Mouse (Mus musculus) ovary, postnatal 14 days (tissue): ENCODE results near the gene Gpm6a.

ENCODE experiments used
- DNase-seq: peaks from one replicate; pipeline ENCODE4 v3.0.0; 2022; ENCODE audit warnings: low spot score

Gene Gpm6a

DNA sequence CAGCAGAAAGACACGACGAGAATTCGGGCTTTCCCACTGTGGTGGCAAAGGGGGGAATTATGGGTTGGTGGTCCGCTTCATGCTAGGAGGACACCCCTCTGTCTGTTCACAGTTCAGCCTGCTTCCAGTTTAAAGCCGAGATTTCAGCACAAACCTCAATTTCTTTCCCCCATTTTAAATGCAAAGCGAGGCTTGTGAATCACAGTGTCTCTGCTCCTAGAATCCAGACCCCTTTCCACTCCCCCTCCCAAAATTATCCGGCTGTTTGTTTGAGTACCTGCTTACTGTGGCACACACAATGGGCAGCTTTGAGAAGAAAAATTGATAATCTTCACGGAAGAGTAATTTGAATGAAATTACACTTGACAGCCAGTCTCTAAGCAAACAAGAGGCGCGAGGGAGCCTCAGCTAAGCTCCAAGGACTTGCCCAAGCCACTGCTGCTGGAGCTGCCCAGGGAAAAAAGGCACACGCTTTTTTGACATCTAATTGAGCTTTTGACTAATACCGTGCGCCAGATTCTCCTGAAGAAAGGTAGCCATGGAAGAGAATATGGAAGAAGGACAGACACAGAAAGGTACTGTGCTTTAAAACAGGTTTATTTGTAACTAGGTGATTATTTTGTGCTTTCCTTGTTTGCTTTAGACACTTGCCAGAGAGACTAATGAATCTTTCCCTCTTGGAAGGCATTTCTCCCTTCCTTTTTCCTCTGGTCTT lies at the start of gene Gpm6a:
TSS of gene Gpm6a (plus strand) at position 103 of the 715 bp plus-strand sequence.
- no peak for DNase-seq

DNA sequence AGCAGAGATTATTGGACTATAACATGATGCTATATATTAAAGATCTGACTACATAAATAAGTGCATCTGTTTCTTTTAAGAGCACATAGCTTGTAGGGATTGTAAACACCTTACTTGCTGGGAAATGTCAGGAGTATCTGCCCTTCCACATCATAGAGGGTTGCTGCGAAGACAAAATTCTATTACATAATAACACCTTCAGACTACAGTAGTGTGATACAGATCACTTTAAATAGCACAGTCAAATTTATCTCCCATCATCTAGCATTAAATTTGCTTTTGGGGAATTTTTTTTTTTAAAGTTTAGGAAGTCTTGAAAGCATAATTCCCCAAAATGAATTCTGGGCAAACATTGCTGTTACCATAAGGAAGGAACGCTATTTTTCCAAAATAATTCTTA lies 41.8 kb upstream of the Gpm6a start:
- no peak for DNase-seq

DNA sequence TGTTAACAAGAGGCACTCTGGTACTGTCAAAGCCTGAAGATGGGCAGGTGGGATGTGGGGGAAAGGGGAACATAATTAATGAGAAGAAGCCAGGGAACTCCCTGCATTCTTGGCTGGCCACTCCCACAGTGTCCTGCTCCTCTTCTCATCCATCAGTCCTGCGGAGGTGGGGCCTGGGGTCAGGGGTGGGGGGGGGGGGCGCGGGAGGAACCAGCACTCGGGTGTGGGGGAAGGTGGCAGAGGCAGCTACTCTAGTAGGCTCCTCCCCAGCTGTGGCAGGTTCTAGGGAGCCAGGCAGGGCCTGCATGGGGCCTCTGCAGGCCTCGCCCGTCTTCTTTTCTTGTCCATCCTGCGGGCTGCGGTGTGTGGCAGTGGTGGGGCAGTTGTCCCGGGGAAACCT lies 36.9 kb upstream of the Gpm6a start:
- no peak for DNase-seq

DNA sequence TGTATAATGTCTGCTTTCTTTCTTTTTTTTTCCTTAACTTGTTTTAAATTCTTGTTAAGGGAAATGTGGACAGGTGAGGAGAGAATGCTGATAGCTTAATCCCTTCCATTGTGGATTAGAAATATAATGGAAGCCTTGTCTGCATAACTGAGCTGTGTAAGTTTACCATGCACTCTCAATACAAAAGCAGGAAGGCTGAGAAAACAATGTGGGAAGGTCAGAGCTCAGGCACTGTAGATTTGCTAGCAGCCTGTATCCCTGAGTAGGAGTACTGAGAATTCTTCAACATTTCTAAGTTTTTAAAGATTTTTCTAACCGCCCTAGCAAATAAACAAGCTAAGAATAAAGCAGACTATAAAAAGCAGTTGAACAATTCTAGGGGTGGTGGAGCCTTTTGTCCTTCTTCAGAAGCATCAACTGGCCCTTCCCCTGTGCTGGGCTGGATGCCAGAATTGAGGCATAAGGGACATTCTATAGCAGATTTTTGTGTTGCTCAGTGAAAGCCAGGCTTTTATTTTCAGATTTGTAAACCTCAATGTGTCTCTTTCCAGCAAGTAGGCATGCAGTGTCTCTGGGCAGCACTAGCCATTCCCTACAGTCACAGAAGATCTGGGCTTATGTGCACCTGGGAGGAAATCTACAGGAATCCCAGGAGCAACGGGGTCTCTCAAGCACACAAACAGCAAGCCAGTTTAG lies 32.3 kb upstream of the Gpm6a start:
- no peak for DNase-seq

DNA sequence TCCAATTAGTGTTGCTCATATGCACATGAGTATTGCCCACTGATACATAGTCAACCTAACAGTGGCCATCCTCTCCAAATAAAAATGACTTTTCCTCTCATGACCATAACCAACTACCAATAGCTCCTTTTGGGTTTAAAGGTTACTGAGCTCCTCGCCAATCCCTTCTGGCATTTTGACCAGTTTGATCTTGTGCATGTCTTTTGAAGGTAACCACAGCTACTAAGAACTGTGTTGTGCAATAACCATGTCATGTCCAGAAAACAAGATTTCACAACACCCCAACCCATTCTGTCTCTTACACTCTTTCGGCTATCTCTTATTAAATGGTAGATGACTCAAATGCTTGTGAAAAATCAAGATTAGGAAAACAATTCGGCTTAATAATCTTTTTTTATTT lies 29.7 kb upstream of the Gpm6a start:
- no peak for DNase-seq

DNA sequence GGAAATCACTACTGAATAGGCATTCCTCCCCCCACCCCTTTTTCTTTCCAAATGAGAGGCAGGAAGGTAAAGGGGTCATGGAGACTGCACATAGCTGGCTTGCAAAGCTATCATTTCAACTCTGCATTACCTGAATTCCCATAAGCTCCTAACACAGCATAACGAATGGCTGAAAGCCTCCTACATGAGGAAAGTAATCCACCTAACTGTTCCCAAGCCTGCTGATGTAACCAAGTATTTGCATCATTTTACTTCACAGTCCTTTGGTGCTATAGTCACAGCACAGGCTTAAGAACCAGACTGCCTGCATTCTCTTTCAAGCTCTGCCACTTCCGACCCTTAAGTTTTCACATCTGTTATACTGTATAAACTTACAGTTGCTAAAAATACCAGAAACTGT lies 22.3 kb upstream of the Gpm6a start:
- no peak for DNase-seq

DNA sequence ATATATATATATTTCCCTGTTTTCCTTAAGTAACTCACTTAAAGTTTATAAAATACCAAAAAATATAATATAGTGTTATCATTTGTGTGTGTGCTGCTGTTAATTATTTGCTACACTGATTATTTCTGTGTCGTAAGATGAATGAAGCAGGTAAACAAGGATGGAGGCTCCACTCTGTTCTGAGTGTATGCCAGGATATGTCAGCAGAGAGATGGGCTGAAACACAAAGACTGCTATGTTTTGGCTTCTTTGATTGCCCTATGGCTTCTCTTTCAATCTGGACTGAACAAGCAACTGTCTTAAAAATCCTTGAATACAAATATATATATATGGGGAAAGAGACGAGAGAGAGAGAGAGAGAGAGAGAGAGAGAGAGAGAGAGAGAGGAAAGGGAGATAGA lies 1.3 kb upstream of the Gpm6a start:
- DNase-seq, result no peak

DNA sequence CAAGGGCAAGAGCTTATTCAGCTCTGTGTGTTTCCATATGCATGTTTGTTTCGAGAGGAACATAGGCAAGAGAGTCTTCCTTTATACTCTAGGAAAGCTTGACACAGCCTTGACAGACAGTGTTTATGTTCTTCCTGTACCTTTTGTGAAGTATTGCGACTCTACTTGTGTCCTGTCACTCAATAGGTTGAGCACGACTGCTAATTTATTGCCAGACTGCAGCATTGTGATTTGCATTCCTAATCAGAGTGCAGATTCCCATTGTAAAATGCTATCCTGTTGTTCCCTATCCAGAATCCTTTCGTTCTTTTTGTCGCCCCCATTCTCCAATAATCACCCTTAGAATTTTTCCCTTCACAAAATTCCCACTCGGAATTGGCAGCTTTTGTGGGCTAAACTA lies 613 bp upstream of the Gpm6a start:
- no peak for DNase-seq

DNA sequence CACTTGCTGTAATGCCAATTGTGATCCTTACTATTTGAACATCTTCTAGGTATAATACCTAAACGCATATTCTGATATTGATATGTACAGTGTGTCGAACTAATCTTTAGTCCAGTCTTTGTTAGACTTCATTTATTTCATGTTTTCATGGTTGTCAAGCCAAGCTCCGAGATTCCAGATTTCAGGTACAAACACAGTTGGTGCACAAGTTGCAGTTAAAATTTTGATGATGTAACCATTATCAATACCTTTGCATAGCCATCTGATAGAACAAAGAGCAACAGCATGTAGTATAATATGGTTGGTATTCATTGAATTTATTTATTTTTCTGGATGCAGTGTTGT lies 785 bp downstream of the Gpm6a start:
- DNase-seq, result no peak

DNA sequence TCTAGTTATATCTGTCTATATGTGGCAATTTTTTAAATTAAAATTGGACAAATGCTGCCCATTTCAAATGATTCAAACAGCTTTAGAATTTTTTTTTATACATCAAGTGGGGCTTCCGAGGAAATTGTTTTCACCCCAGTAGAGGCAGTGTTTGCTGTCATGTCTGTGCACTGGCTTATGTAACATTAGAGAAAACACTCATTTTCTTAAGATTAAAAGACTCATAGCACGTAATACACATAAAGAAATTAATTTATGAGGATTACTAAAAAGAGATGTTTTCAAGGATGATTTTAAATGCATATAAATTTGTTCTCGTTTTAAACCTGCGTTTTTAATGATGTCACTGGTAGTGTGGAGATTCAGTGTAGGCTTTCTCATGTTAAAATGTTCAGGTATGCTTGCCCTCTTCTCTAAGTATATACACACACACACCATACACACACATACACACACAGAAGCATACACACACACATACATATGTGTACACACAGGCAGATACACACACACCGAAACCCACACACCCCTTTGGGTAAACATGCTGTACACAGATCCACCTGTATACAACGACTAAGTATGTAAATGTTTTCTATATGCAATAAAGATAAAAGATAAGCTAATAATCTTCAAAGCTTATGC lies 1.4 kb downstream of the Gpm6a start:
- DNase-seq, result no peak

DNA sequence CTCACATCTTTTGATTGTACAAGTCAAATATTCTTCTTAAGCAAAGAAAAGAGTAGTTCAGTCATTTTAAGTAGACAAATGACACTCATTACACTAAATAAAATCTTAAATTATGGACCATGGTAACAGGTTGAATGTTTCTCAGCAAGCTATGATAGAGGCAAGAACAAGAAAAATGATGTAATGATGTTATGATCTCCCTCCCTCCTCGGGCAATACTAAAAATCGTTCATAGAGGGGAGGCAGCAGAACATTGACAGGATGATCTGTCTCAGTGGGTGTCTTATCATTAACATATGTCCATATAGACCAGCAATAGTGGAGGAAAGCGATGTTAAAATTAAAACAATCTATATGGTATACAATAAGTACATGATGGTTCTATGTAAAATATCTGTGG lies 2.1 kb downstream of the Gpm6a start:
- DNase-seq, result no peak

DNA sequence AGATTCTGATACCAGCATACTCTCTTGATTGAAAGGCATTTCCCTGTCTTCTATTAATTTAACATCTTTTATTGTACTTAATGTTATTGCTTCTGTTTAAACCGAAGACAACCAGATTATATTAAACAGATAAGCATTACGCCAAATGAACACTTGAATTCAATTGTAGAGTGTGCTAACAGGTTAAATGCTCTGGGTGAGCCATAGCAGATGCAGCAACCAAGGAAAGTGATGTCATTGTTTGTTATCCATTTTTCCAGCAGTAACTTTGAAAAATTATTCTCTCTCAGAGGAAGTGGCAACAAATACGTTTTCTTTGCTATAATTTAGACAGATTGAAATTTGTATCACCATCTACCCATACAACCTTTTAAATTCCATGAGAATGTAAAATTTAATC lies 2.9 kb downstream of the Gpm6a start:
- no peak for DNase-seq

DNA sequence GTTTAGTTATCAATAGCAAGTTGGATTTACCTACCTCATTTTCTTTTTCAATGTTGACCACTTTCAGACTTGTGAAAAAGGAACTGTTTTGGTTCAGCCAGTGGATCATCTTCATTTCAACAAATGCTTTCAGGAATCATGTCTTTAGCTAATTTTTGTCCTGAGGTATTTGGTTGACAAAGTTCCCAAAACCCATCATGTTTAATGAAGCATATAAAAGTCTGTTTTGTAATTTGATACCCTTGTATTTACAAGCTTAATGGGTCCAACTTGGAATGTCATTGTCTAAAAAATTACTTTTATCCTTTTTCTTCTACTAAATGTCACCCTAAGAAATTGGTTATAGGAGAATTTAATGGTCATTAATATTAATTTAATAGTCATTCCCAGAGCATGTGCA lies 6.9 kb downstream of the Gpm6a start:
- no peak for DNase-seq

DNA sequence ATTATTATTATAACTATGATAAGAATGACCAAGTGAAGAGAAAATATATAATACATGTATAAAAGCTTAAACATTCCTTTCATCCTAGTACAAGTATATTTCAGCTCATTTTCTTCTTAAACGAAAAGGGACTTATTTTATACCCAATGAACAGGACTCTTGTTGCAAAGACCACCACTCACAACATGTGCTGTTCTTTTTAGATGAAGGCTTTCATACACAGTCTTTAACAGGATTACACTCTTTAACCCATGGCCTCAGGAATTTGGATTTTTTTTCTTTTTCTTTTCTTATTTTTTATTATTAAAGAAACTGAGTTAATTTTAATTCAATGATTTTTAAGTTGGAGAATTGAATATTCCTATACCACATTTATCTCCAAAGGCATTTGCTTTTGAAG lies 20.4 kb downstream of the Gpm6a start:
- no peak for DNase-seq

DNA sequence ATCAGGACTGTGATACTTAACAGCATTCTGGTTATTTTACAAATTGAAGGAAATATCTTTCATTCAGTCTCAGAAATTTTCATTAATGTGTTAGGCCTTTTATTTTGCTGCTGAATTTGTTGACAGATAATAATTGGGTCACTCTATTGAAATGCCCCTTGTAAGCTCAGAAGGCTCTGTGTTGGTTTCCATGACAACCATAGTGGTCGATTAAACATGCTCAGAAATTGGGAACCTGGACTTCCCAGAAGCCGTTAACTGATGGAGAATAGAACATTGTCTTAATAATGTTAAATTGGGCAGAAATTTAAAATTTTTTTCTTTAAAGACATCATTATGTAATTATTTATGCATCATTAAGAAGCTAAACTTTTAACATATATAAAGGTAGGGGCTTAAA lies 20.9 kb downstream of the Gpm6a start:
- DNase-seq, result no peak

DNA sequence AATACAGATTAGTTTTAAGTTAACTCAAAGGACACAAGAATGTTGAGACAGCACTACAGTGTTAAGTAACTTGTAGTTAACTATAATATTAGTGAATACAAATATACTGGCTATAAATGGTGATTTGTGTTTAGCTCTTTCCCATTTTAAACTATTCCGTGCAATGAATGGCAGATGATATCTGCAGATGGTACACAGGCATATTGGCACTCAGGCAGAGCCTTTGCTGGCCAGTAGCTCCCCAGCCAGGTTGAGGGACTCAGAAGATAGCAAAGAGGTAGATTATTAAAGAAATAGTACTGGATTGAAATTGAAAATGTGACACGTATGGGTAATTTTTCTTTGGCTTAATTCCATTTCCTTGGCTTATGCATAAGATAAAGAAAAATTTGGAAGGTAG lies 21.3 kb downstream of the Gpm6a start:
- DNase-seq, result no peak

DNA sequence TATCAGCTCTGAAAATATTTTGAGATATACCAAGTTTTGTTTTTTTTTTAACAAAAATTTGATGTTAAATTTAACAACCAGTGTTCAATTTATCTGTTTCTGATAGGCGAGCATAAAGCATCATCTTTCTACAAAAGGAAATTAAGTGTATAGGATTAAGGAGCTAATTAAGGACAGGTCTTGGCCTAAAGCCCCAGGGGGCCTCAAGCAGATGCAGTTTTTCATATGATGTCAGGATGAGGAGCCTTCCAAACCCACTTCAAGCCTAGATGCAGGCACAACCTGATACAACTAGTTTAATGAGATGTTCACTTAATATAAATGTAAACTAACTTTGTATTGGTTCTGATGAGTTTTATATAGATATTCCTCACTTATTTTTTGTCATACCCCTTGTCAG lies 22.0 kb downstream of the Gpm6a start:
- DNase-seq, result no peak

DNA sequence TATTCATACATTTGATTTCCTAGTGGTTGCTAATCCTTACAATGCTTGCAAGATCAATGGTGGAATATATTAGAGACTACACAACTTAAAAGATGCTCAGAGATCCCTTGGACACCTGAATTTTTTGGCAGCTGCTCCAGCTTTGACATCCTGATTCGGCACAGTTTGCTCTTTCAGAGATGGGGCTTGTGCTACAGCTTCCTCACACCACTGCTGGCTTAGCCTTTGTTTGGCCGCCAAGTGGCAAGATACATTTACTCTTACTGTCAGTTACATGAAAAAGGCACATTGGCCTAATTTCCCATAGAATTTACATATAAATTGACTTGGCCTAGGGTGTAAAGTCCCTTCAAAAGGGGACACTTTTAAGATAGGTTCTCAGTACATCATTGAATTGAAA lies 32.1 kb downstream of the Gpm6a start:
- DNase-seq, result no peak

DNA sequence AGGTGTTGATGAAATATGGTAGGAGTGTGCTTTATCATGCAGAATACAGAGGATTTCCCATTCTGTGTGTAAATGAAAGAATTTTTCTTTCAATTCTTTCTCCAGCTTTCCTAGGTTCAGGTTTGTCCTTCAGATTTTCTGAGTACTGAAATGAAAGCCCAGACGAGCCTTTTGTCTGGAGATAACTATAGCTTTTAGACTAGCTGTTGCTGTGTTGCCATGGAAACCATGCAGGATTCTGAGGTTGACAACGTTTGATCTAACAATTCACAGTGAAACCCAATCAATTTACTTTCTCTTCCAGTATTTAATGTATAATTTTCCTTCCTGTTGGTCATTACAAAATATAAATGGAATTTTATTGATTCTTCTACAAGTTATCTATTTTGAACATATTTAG lies 34.5 kb downstream of the Gpm6a start:
- no peak for DNase-seq

DNA sequence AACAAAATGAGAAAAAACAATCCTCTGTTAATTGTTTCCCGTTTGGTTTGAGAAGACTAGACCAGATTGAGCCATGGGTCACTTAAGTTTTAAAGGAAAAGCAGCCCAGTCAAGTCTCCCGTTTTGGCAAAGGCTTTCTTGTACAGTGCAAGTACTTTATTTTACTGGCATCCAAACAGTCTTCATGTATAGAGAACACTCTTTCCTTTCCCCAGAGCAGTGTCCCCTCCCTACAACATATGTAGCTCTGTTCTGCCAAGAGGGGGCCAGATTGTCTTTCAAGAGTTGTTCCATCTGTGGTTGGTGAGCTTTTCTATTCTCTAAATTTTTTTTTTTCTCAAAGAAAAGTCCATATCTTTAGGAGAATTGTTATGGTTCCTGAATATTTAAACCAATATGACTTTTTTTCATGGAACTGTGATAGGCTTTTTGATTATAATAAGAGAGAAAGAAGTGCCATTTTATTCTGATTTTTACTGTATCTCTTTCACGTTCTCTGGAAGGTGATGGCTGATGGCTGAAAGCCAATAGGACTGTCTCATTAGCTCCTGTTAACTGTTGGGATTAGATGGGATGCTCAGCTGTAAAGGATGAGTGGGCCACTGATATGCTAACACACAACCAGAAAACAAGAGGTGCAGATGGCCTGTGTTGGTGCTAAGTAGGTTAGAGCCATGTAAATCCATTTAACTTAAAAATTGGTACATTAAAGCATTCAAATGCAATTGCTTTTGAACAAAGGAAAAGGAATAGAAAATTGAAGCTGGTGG lies 37.4 kb downstream of the Gpm6a start:
- DNase-seq, result no peak

DNA sequence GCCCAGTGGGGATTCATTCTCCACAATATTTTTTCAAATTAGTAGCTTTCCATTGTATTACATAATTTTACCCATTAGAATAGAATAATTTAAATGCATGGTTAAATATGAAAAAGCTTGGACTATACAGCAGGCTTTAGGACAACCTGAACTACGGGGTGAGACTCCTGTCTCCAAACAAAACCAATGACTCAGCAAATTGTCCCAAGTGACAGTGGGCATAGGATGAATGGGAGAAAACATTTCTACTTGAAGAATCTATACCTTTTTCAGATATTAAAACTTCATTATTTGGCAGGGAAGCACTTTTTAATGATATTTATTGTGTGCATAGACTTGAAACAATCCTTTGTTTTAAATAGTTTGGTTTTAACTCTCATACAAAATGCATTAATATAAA lies 41.0 kb downstream of the Gpm6a start:
- no peak for DNase-seq

DNA sequence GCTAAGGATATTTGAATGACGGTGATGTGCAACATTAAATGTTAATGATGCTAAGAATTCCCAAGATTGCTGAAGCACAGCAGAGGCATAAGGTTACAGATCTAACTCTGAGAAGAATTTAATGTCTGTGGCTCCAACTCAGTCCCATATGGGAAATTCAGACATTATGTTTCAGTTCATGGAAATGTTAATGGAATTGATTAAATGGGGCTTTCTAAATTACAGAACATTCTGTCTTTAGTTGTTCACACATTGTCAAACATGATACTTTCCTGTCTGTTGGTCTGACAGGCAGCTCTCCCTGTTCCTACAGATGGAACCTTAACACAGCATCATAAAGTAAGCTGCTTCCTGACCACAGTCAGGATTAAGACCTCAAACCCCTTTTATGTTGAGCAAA lies 47.8 kb downstream of the Gpm6a start:
- no peak for DNase-seq

DNA sequence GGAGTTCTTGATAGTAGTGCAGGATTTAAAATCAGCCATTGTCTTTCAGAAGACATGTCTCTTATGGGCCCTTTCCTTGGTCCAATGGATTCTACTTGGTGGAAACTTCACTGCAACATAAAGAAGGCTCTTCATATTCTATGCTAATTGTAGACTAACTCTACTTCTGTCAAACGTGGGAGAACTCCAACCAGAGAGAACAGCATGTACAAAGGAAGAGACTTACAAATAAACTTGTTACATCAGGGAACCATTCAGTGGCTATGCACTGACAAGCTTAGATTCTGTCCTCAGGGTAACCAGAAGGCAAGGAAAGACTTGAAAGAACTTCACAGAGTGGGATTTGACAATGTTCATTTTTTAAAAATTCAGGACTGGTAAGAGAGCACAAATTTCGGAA lies 48.3 kb downstream of the Gpm6a start:
- no peak for DNase-seq
